Mouse (Mus musculus) embryo, embryonic 11 days (tissue): Measurements from ENCODE around the gene Apbb2.

Experiments used
- DNase-seq: peaks from one replicate; pipeline ENCODE4 v3.0.0-alpha.2; 2015

Gene Apbb2

GRCm38 (mm10) chr5:66327949-66328726 is 290.4 kb downstream of the Apbb2 start:
- DNase-seq: peak; percentile 50

- DNase-seq: no peak
Observed at GRCm38 (mm10) chr5:66326395-66326794, 292.2 kb downstream of the Apbb2 start.

GRCm38 (mm10) chr5:66323603-66324002 is 295.0 kb downstream of the Apbb2 start:
- no peak for DNase-seq

GRCm38 (mm10) chr5:66323131-66323530 is 295.5 kb downstream of the Apbb2 start:
- DNase-seq: no peak

- DNase-seq: no peak
Observed at GRCm38 (mm10) chr5:66319827-66320404, 298.7 kb downstream of the Apbb2 start.

GRCm38 (mm10) chr5:66319341-66319740 is 299.2 kb downstream of the Apbb2 start:
- peak; percentile 30 for DNase-seq

- DNase-seq: no peak
Observed at GRCm38 (mm10) chr5:66315791-66316190, 302.8 kb downstream of the Apbb2 start.

- no peak for DNase-seq
Observed at GRCm38 (mm10) chr5:66310806-66311205, 307.8 kb downstream of the Apbb2 start.

GRCm38 (mm10) chr5:66310328-66310727 is 308.3 kb downstream of the Apbb2 start:
- DNase-seq: no peak

- DNase-seq: no peak
Observed at GRCm38 (mm10) chr5:66305511-66305910, 313.1 kb downstream of the Apbb2 start.

- no peak for DNase-seq
Observed at GRCm38 (mm10) chr5:66304300-66305067, 314.1 kb downstream of the Apbb2 start.

GRCm38 (mm10) chr5:66302873-66303272 is 315.7 kb downstream of the Apbb2 start:
- no peak for DNase-seq

- no peak for DNase-seq
Observed at GRCm38 (mm10) chr5:66302085-66302815, 316.3 kb downstream of the Apbb2 start.

- no peak for DNase-seq
Observed at GRCm38 (mm10) chr5:66300576-66300975, 318.0 kb downstream of the Apbb2 start.

- no peak for DNase-seq
Observed at GRCm38 (mm10) chr5:66298856-66299255, 319.7 kb downstream of the Apbb2 start.

- DNase-seq: no peak
Observed at GRCm38 (mm10) chr5:66296116-66296515, 322.5 kb downstream of the Apbb2 start.

GRCm38 (mm10) chr5:66294952-66295351 is 323.6 kb downstream of the Apbb2 start:
- DNase-seq: no peak

- no peak for DNase-seq
Observed at GRCm38 (mm10) chr5:66294106-66294625, 324.4 kb downstream of the Apbb2 start.

- DNase-seq: peak; percentile 28
Observed at GRCm38 (mm10) chr5:66280742-66281141, 337.8 kb downstream of the Apbb2 start.

GRCm38 (mm10) chr5:66279650-66280049 is 338.9 kb downstream of the Apbb2 start:
- no peak for DNase-seq

GRCm38 (mm10) chr5:66274417-66274816 is 344.2 kb downstream of the Apbb2 start:
- DNase-seq: no peak

- DNase-seq: no peak
Observed at GRCm38 (mm10) chr5:66271141-66271540, 347.4 kb downstream of the Apbb2 start.

GRCm38 (mm10) chr5:66269616-66270015 is 349.0 kb downstream of the Apbb2 start:
- no peak for DNase-seq
